Mouse (Mus musculus) CH12.LX (cell line): ENCODE measurements around the gene Fam171a2.

Experiments
- CTCF ChIP-seq, 2 experiments: IDR thresholded peaks in 1 of 2; conservative IDR thresholded peaks in 1 of 2; 2 replicates each; pipeline ENCODE4 v1.5.1; 2011 to 2012; ENCODE audit warnings: low read depth in 2 of 2, low read length in 2 of 2, improper control_type of control experiment in 1 of 2, inconsistent platforms in 1 of 2, mild to moderate bottlenecking in 1 of 2, moderate library complexity in 1 of 2
- EP300 ChIP-seq: IDR thresholded peaks from 2 replicates; pipeline ENCODE4 v1.6.1; 2011; ENCODE audit warnings: low read length, improper control_type of control experiment
- JUND ChIP-seq: conservative IDR thresholded peaks from 2 replicates; pipeline ENCODE4 v1.6.1; 2011; ENCODE audit warnings: low read depth, low read length, improper control_type of control experiment
- MAFK ChIP-seq: IDR thresholded peaks from 2 replicates; pipeline ENCODE4 v1.6.1; 2011; ENCODE audit warnings: low read length, improper control_type of control experiment; ENCODE audit not compliant: insufficient replicate concordance
- POLR2A ChIP-seq: IDR thresholded peaks from 2 replicates; pipeline ENCODE4 v1.6.1; 2011; ENCODE audit warnings: low read depth, mild to moderate bottlenecking, improper control_type of control experiment, low read length

GRCm38 (mm10) chr11:102399107-102399506, 48.4 kb downstream of the Fam171a2 start:
- TF ChIP-seq CTCF (conservative IDR thresholded peaks at IDR 0.05 in 1 of 2, IDR thresholded peaks at IDR 0.05 in 1 of 2; ENCODE audit: low read depth in 2 of 2, low read length in 2 of 2) = no peak
- no peak for TF ChIP-seq JUND
- TF ChIP-seq POLR2A = no peak
- no peak for TF ChIP-seq MAFK
- no peak for TF ChIP-seq EP300
